Mouse (Mus musculus) right cerebral cortex, postnatal 4 days (tissue): ENCODE data around the gene Rnf114.

Experiments used
- DNase-seq: peaks from one replicate; pipeline ENCODE4 v3.0.0-alpha.2; 2022

Rnf114 gene

DNA sequence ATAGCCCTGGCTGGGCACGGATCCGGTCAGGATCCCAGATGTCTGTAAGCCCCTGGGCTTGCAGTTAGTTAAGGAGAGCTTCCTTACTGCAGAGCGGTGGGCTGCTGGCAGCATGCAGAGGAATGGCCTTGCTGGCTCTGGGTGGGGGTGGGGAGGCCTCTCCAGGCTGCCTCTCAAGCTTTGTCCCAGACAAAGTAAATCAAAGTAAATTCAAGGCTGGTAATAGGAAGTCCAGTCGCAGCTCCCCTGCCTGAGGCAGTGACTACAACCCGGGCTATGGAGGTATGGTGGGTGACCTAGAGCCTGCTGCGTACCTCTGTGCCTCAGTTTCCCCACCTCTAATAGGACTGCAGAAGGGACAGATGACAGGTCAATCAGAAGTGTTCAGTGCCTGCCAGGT lies 48.9 kb downstream of the Rnf114 start:
- DNase-seq, result no peak

GRCm38 (mm10) chr2:167541761-167542160 lies 49.3 kb downstream of the Rnf114 start:
- DNase-seq, result no peak

DNA sequence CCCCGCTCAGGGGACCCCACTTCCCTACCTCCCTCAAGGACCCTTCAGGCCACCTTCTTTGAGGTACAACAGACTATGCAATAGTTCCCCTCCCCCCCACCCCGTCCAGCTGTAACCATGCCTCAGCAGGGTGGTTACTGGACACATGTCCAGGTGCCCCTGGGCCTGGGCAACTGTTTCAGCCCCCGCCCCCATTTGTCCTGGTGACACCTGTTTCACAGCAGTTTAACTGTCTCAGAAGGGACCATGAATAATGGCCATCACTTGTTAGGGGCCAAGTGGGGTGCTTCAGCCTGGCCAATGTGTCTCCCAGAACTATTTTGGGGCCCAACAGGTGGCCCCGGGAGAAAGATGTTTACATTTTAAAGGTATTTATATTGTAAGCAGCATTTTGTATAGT lies 49.9 kb downstream of the Rnf114 start:
- no peak for DNase-seq

GRCm38 (mm10) chr2:167543121-167544003 lies 50.9 kb downstream of the Rnf114 start:
- no peak for DNase-seq

DNA sequence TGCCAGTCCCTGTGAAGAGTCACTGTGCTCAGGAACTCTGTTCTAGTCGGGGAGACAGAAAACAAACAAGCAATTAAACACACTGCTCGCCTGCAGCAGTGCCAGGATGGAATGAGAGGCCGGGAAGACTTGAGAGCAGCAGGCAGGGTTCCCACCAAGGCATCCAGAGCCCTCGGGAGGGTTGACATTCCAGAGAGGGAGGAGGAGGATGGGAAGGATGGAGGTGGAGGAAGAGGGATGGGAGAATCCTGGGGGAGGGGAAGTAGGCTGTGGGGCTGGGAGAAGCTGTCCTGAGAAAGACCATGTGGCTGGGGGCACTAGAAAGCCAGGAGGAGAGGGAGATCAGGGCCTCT lies 51.5 kb downstream of the Rnf114 start:
- DNase-seq, result no peak

GRCm38 (mm10) chr2:167544456-167544855 lies 52.0 kb downstream of the Rnf114 start:
- DNase-seq, result no peak

DNA sequence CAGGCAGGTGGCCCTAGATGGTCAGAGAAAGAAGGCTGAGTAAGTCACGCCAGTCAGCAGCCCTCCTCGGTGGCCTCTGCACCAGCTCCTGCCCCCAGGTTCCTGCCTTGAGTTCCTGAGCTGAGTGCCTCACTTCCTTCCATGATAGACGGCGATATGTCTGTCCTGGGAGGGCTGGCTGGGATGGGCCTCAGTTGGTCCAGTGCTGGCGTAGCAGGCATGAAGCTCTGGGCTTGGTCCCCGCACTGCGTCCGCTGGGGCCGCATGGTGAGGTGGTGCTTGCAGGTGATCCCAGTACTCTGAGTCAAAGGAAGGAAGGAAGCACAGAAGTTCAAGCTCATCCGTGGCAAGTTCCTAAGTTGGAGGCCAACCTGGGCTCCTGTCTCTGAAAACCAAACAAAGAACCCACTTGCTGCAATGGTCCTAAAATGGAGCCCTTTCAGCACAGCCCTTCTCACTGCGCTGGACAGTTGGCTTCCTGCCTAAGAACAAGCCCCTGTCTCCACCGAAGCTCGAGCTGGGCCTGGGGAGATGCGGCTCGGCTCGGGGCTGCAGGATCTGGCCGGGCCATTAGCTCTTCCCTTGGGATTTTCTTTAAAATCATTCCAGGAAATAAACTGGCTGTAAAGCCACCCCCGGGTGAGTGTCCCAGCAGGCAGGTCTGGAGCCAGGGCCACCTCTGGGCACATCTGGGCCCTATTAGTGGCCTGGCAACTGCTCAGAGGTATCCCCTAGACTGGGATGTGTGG lies 54.2 kb downstream of the Rnf114 start:
- no peak for DNase-seq

DNA sequence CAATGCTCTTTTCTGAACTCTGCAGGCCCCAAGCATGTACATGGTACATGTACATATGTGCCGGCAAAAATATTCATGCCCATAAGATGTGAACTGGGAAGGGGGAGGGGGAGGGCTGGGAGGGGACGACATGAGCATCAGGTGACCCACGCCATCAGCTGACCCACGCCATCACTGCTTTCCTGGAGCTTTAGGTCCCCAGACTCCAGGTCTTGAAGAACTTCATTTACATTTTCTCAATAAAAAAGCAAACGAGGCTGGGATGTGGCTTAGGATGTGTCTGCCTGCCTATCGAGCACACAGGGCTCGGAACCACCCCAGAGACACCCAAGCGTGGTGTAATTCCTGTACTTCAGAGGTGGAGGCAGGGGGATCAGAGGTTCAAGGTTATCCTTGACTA lies 55.0 kb downstream of the Rnf114 start:
- no peak for DNase-seq

DNA sequence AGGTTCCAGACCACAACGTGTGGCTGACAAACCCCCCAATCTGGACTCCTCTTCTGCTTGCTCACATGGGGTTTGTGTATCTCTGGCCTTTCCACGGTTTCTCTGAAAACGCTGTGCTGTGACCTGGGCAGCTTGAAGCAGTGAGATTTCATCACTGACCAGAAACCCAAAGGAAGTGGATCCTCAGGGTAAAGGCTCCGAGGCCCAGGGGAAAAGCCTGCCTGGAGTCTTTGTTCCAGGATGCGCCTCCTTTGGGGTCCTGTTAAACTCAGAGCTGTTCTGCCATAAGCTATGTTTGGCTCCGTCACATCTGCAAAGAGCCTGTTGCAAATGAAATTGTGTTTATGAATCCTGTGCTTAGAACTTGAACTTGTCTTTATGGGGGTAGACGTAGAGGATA lies 56.5 kb downstream of the Rnf114 start:
- DNase-seq, result no peak

DNA sequence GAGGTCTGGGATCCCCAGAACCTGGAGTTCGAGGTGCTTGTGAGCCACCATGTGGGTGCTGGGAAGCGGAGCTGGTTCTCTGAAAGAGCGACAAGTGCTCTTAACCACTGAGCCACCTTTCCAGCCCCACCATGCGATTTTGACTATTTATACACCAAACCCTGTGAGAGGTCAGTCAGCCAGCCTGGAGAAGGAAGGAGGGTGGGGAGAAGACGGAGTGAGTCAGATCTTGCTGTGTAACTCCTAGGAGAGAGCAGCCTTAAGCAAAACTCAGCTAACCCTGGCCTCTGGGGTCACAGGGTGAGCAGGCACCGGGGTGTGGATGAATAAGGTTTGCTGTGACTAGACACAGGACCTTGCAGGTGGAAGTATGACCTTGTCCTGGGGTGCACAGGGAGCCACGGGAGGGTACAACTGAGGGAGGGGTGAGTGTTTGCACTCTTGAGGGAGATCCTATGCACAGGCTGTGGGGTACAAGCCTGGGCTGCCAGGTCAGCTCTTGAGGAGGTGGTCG lies 58.0 kb downstream of the Rnf114 start:
- no peak for DNase-seq

- DNase-seq, result no peak
These were observed 59.0 kb downstream of the Rnf114 start for GRCm38 (mm10) chr2:167551342-167551920.

DNA sequence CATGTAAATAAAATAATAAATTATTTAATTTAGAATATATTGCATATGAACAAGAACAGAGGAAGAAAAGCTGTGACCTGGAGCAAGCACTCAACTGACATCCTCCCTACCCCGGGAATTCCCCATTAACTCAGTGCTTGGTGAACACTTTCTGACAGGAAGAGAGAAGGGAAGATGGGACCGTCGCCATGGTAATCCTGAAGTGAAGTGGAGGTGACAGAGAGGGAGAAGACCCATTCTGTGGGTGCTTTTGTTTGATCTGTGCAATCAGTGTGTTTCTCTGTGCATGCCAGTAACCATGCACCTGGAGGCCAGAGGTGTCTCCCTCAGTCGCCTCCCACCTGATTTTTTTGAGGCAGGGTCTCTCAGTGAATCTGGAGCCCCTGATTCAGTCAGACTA lies 59.8 kb downstream of the Rnf114 start:
- no peak for DNase-seq

DNA sequence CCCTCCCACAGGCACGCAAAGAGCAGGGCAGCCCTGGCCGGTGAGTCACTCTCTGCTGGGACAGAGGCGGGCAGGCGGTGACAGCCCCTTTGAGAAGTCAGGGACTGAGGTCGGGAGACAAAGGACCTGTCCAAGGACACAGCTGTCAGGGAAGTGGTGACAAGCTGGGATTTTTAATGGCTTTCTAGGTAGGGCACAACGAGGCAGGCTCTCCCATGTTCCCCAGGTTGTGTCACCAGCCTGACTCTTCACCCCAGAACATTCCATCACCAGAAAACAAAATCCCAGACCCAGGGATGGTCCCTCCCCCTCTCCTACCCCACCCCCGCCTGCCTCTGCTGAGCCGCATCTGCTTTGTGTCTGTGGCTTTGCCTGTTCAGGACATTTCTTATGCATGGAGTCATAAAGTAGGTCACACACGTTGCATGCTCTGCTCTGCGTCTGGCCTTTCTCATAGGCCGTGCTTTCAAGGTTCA lies 60.5 kb downstream of the Rnf114 start:
- DNase-seq, result no peak

- DNase-seq, result no peak
These were observed 63.3 kb downstream of the Rnf114 start for GRCm38 (mm10) chr2:167555766-167556165.

- DNase-seq, result no peak
These were observed 67.0 kb downstream of the Rnf114 start for GRCm38 (mm10) chr2:167559413-167559812.

GRCm38 (mm10) chr2:167562101-167562500 lies 69.7 kb downstream of the Rnf114 start:
- no peak for DNase-seq

- no peak for DNase-seq
These were observed 70.6 kb downstream of the Rnf114 start for GRCm38 (mm10) chr2:167563035-167563434.

GRCm38 (mm10) chr2:167563703-167564102 lies 71.3 kb downstream of the Rnf114 start:
- DNase-seq, result no peak

- DNase-seq, result no peak
These were observed 72.3 kb downstream of the Rnf114 start for GRCm38 (mm10) chr2:167564551-167565311.

GRCm38 (mm10) chr2:167565312-167565656 lies 72.8 kb downstream of the Rnf114 start:
- DNase-seq, result no peak

- no peak for DNase-seq
These were observed 73.2 kb downstream of the Rnf114 start for GRCm38 (mm10) chr2:167565682-167566081.
